Mouse (Mus musculus) lung, postnatal 4 days (tissue): Measurements from ENCODE around the gene Kat8.

Source experiments
- DNase-seq, 2 experiments: peaks; one replicate each; pipeline ENCODE4 v3.0.0; 2021

Gene Kat8

GRCm38 (mm10) chr7:127897542-127897941 is 14.8 kb upstream of the Kat8 start:
- DNase-seq: no peak

DNA sequence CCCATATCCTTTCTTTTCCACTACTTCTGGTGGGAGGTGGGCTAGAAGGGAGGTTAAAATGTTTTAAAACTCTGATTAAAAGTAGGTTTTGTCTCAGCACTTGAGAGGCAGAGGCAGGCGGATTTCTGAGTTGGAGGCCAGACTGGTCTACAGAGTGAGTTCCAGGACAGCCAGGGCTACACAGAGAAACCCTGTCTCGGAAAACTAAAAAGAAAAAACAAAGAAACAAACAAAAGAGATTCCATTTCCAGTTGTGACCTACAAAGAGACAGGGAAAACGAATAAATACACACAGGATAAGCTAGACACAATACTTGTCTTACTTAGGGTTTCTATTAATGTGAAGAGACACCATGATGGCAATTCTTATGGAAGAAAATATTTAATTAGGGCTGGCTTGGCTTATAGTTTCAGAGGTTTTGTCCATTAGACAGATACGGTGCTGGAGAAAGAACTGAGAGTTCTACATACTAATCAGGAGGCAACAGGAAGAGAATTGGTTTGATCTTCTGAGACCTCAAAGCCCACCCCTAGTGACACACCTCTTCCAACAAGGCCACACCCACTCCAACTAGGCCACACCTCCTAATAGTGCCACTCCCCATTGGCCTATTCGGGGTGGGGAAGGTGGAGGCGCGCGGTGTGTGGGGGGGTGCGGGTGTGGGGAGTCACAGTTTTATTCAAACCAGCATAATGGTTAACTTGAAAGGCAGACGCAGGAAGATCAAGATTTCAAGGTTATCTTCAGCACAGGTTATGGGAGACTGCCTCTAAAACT is 13.9 kb upstream of the Kat8 start:
- DNase-seq: no peak

DNA sequence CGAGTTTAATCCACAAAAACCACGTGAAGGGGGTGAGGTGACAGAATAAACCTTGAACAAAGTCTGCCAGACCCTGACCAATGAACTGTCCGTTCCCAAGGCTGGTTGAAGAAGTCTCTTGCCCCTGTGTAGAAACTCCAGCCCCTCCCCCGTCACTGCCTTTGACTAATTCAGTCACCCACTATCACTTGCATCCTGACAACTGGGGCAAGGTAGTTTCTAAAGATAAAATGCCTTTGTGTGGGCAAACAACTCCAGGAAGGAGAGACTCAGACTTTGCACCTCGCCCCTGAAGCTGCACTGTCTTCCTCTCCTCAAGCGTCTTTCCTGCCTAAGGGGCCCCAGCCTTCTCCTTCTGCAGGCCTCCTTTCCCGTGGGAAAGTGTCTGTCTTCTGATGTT is 12.3 kb upstream of the Kat8 start:
- DNase-seq: no peak

DNA sequence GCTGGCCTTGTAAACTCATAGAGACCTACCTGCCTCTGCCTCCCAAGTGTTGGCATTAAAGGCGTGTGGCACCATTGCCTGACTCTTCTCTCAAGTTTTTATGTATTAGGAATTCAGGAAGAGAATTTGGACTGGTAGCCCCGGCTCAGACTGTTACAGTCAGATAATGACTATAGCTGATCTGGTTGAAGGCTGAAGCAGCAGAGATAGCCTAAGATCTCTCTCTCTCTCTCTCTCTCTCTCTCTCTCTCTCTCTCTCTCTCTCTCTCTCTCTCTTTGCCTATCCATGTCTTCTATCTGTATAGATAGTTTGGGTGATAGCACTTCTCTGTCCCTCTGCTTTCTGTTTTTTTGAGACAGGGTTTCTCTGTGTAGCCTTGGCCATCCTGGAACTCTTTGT is 10.5 kb upstream of the Kat8 start:
- DNase-seq: no peak

GRCm38 (mm10) chr7:127903971-127904796 is 8.1 kb upstream of the Kat8 start, which contains the start of gene Bckdk:
Gene Bckdk, plus strand, starts transcription at chr7:127904082.
- DNase-seq: peak; percentile 86 to 89

GRCm38 (mm10) chr7:127907939-127908338 is 4.4 kb upstream of the Kat8 start:
- DNase-seq: no peak

GRCm38 (mm10) chr7:127908656-127909055 is 3.7 kb upstream of the Kat8 start:
- DNase-seq: no peak

GRCm38 (mm10) chr7:127912938-127913337 is 622 bp downstream of the Kat8 start:
- no peak for DNase-seq

DNA sequence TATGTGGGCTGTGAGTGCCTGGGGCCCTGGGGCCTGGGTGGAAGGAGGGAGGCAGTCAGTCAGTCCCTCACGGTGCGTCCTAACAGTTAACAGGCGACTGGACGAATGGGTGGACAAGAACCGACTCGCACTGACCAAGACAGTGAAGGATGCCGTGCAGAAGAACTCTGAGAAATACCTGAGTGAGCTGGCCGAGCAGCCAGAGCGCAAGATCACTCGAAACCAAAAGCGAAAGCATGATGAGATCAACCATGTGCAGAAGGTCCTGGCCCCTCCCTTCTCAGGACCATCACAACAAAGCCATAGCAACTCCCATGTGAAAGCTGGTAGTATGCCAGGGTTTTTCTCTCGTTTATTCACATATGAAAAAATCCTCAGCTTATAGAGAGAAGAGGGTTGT is 3.0 kb downstream of the Kat8 start:
- DNase-seq: no peak

DNA sequence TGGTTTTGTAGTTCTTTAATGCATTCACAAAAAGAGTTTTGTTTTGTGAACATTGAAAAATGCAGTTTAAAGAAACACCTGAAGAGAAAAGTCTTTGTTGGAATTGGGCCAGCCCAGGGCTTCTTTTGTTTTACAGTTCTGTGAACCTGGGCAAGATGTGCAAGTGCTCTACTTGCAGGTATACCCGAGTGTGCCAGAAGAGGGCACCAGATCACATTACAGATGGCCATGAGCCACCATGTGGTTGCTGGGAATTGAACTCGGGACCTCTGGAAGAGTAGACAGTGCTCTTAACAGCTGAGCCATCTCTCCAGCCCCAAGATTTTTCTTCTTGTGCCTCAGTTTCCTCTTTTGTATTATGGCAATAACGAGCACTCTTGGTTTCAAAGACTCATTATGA is 5.9 kb downstream of the Kat8 start:
- peak in 1 of 2 experiments; percentile 71 for DNase-seq

DNA sequence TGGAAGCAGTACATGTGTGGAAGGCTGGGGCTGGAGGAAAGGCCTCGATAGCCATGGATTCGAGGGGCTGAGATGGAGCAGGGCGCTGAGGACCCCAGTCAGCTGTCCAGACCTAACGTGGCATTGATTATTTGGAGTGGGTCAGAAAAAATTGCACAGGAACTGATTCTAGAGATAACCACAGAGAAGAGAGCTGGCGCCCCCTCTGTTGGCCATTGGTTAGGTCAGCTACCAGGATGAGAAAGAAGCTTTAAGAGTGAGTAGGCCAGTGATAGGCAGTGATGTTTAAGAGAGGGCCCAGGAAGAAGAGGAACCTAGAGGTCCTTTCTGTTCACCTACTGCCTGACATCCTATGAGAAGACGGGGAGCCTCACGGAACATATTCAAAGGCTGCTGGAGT is 7.0 kb downstream of the Kat8 start:
- DNase-seq: no peak

DNA sequence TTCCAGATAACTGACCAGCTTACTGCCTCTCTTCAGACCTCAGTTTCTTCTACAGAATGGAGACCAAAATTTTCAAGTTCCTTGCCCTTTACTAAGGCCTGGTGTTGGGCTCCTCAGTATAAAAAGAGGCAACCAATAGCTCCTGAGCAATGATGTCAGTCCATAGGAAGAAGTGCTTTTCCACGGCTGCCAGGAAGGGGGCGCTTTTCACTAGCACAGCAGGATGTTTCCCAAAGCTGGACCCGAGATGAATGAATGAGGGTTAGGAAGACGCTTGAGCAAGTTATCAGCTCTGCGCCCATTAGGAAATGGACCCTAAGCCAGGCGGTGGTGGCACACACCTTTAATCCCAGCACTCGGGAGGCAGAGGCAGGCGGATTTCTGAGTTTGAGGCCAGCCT is 9.2 kb downstream of the Kat8 start:
- DNase-seq: peak; percentile 58 to 65

GRCm38 (mm10) chr7:127922451-127923275 is 10.3 kb downstream of the Kat8 start:
- peak in 1 of 2 experiments; percentile 42 for DNase-seq

GRCm38 (mm10) chr7:127923714-127924113 is 11.4 kb downstream of the Kat8 start:
- no peak for DNase-seq

GRCm38 (mm10) chr7:127925252-127925651 is 12.9 kb downstream of the Kat8 start:
- peak; percentile 75 to 90 for DNase-seq

DNA sequence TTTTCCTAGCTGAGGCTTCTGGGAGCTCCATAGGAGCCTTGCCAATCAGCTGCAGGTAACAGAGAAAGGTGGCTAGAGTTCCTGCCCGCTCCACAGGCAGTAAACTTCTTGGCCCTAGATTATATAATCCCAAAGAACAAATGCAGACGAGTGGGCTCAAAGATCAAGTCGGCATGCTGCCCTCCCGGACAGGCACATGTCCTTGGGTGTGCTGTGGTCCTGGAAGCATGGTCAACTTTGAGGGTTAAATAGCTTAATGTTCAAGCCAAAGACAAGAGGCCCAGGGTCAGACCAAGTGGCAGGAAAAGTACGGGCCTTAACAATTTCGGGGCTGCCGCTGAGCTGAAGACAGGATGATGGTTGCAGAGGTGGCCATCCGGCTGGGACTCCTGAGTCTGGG is 13.8 kb downstream of the Kat8 start:
- no peak for DNase-seq

DNA sequence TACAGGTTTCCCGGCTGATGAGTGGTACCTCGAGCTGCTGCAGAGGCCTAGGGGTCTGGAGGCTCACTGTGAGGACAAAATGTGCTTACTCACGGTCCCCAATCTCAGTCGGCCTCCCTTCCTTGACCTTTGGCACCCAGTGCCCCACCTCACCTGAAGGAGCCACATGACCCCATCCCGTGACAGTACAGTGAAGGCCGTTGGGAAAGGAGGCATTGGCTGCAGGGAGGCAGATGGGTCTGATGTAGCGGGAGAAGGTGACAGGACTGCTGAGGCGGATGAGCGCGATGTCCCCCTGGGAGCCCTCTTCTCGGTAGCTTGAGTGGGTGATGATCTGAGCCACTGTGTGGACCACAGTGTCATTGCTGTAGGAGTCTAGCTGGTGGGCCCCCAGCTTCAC is 14.5 kb downstream of the Kat8 start:
- no peak for DNase-seq

- no peak for DNase-seq
Observed at GRCm38 (mm10) chr7:127927726-127928125, 15.4 kb downstream of the Kat8 start.

DNA sequence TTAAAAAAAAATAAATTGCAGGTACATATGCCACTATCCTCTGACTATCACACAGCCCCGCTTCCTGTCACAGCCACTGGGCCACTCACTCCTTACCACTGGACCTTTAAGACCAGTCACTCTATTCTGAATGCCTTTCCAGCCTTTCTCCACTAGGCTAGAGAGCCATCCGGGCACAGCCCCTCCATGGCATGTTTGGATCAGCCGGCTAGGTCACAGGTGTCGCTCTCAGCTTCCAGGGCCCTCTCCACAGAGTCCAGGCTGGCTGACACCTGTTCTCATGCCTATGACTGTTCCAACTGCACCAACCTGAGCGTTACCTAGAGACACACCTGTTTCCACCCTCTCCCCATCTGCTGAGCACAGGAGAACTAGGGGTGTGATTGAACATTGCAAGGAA is 16.3 kb downstream of the Kat8 start:
- peak in 1 of 2 experiments; percentile 69 for DNase-seq

DNA sequence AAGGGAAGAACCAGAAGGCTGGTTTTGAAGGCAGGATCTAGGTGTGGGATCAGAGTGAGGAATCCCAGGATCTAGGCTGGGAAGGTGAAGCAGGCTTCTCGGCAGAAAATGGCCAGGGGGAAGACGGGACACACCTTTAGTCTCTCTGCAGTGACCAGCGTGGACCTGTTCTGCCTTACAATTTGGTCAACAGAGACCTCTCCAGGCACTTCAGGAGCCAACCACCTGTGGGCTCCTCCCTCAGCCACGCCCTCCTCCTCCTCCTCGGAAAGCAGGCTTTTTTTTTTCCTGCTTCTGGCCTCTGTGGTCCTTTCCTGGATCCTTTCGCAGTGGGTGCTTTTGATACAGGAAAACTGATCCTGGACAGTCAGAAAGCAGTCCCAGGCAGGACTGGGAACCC is 17.6 kb downstream of the Kat8 start, which contains the start of gene Prss8:
TSS of gene Prss8 (minus strand) at position 182 of the 400 bp plus-strand sequence.
- DNase-seq: peak; percentile 80 to 90

DNA sequence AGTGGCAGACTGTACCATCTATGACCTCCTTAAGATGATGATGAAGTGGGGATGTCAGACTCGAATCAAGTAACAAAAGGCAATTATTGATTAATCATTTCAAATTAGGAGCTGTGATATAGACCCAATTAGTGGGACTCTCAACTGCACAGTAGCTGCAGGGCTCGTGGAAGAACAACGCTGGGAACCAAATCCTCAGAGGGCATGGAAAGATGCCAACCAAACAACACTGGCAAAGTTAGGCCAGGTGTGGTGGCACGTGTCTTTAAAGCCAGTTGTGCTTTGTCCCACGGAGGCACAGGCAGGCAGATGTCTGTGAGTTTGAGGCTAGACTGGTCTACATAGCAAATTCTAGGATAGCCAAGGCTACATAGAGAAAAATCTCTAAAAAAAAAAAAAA is 18.3 kb downstream of the Kat8 start:
- DNase-seq: no peak

DNA sequence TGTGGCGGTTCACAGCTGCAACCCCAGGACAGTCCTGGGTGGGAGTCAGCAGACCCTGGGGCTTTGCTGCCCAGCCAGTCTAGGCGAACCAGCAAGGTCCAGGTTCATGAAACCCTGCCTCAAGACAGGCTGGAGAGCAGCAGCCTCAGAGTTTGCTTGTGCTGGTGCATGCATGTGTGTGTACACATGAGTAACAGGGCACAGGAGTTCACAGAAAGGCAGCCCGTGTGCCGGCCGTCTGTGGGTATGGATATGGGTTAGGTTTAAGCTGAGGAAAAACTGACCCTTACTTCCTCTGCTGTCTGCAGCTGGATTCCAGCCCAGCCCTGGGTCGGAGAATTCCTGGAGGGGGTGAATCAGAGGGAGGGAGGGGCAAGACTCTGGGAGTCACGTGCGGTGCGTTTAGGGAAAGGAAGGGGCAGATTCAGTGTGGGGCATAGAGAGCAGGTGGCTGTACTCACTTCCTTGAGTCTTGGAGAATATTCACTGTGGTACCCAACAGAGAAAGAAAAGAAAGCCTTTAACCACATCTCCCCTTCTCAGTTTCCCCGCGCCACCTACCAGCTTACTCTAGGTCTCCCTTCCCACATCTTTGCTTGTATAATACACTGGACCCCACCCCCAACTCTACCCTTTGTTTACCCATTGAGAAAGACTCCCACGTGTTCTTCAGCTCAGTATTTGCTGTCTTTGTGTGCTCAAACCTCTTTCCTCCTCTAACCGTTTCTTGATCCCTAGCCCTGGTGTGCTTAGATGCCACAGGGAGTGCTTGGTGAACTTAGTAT is 19.2 kb downstream of the Kat8 start:
- peak; percentile 69 to 84 for DNase-seq
